Mouse (Mus musculus) liver, adult (tissue): ENCODE results near the gene Tagap.
"Not testable (repeated sequence)": the region's sequence is repeated elsewhere in the genome, so short reads cannot be mapped to it uniquely, and the experiment has no call there.

Experiments
- GATA4 ChIP-seq: IDR thresholded peaks from 2 replicates; pipeline ENCODE4 v1.6.1; 2014; ENCODE audit warnings: mild to moderate bottlenecking, low read length; ENCODE audit not compliant: insufficient replicate concordance

The Tagap gene

DNA sequence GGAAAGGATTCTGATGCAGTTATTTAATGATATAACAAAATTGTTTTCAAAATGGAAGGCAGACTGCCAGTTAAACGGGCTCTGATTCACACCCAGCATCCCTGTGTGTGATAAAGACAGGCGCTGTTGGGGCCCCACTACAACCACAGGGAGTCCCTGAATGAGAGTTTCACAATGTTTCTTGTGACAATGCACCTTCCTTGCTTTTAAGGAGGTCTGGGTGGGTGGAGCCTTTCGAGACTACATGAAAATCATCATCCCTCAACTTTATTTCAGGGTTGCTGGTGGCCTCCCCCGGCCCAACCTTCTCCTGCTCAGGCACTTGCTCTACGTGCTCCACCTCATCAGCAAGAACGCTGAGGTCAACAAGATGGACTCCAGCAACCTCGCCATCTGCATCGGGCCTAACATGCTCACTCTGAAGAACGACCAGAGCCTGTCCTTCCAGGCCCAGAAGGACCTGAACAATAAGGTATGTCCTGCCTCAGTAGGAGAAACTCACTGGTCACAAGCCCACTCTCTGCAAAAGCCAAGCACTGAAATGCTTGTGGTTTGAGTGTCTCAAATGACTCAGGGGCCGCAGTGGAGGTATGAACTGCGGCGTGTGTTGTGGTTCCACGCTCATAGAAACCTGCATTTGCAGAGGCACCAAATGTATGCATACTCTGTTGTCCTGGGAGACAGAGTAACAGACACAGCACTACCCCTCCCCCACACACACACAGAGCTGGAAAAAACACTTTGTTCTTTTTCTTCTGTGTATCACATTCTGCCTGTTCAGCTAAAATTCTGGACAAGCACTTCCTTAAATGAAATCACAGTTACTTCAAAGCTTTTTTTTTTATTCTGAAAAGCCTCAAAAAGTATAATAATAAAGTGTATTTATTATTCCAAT, 5.5 kb downstream of the Tagap start:
- no peak for TF ChIP-seq GATA4

DNA sequence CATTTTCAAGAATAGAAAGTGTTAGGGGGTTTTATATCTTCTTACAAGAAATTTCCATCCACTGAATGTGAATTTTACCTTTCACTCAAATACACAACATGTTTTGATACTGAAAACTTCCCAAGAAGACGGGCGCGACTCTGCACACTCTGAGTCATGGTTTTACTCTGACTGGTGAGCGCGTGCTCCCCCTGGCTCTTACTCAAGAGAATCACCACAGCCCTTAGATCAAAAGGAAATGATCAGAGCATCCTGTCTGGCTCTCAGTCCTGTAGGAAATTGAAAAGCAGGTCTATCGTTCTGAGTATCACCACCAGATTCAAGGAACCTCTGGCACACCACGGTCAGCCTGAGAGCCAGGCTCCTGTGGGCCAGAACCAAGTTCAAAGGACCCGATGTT, 13.8 kb downstream of the Tagap start:
- TF ChIP-seq GATA4, result no peak

DNA sequence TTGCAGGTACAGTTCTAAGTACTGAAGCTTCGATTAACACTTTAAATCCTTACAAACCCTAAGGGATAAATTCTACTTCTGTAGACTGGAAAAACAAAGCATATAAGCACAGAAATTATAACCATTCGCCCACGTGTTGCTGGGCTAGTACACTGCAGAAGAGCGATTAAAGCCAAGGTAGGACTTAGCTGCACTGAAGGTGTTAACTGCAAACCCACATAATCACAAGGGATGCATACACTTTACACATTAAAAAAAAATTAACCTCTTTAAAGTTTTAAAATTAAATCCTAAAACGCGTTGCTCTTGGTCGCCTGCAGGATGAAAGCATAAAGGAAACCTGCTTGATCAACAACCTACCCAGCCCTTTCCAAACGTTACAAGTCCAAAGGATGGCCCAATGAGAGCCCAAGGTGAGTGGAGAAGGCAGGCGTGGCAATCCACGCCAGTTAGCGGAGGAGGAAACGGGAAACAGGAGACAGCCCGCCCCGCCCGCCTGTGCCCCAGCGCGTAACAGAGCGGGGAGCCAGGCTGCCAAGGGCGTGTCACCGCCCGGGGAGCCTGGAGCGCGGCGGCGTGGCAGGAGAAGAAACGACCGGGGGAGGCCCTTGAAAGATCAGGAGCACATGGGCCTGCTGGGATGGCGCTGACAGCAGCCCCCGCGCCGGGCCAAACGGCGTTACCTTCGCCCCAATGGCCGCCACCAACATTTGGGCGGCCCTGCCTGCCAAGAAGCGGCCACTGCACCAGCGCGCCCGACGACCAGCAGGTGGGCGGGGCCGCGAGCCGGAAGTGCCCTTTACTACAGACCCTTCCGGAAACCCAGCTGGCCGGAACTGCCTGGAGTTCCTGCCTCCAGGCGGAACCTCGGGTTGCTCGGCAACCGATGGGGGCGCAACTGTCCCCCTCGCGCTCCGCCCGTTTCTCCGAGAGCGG, 19.6 kb downstream of the Tagap start, which contains the start of gene Rsph3a:
Gene Rsph3a (plus strand): TSS at position 498 of the 936 bp plus-strand sequence.
- TF ChIP-seq GATA4, result not testable (repeated sequence)
